Mouse (Mus musculus): ENCODE data around the gene Cdh12.
"Not testable (repeated sequence)": the region's sequence is repeated elsewhere in the genome, so short reads cannot be mapped to it uniquely, and the experiment has no call there.

The Cdh12 gene

GRCm38 (mm10) chr15:21110874-21111603, 662.0 kb downstream of the Cdh12 start:
- DNase-seq: no peak

GRCm38 (mm10) chr15:21114775-21115174, 665.7 kb downstream of the Cdh12 start:
- DNase-seq: not testable (repeated sequence)

GRCm38 (mm10) chr15:21130660-21131059, 681.6 kb downstream of the Cdh12 start:
- no peak for DNase-seq

- no peak for DNase-seq
Measured at GRCm38 (mm10) chr15:21132999-21133398, 683.9 kb downstream of the Cdh12 start.

GRCm38 (mm10) chr15:21146896-21147295, 697.8 kb downstream of the Cdh12 start:
- DNase-seq: no peak

GRCm38 (mm10) chr15:21153602-21154001, 704.5 kb downstream of the Cdh12 start:
- DNase-seq: no peak

- DNase-seq: no peak
Measured at GRCm38 (mm10) chr15:21179727-21180126, 730.7 kb downstream of the Cdh12 start.

- DNase-seq: no peak
Measured at GRCm38 (mm10) chr15:21180191-21180590, 731.1 kb downstream of the Cdh12 start.

GRCm38 (mm10) chr15:21185799-21186198, 736.7 kb downstream of the Cdh12 start:
- DNase-seq: no peak

GRCm38 (mm10) chr15:21210089-21210488, 761.0 kb downstream of the Cdh12 start:
- not testable (repeated sequence) for DNase-seq

- no peak for DNase-seq
Measured at GRCm38 (mm10) chr15:21223006-21223405, 773.9 kb downstream of the Cdh12 start.

GRCm38 (mm10) chr15:21261318-21261717, 812.3 kb downstream of the Cdh12 start:
- no peak for DNase-seq

GRCm38 (mm10) chr15:21269856-21270255, 820.8 kb downstream of the Cdh12 start:
- DNase-seq: no peak

- no peak for DNase-seq
Measured at GRCm38 (mm10) chr15:21297051-21297450, 848.0 kb downstream of the Cdh12 start.

GRCm38 (mm10) chr15:21315457-21315856, 866.4 kb downstream of the Cdh12 start:
- DNase-seq: no peak

GRCm38 (mm10) chr15:21343853-21344252, 894.8 kb downstream of the Cdh12 start:
- DNase-seq: no peak

GRCm38 (mm10) chr15:21344323-21344722, 895.3 kb downstream of the Cdh12 start:
- DNase-seq: no peak

GRCm38 (mm10) chr15:21344749-21345148, 895.7 kb downstream of the Cdh12 start:
- no peak for DNase-seq

GRCm38 (mm10) chr15:21355356-21356101, 906.5 kb downstream of the Cdh12 start:
- no peak for DNase-seq

- DNase-seq: no peak
Measured at GRCm38 (mm10) chr15:21366366-21366765, 917.3 kb downstream of the Cdh12 start.

- DNase-seq: no peak
Measured at GRCm38 (mm10) chr15:21375460-21375859, 926.4 kb downstream of the Cdh12 start.

GRCm38 (mm10) chr15:21375871-21376270, 926.8 kb downstream of the Cdh12 start:
- DNase-seq: no peak

GRCm38 (mm10) chr15:21391442-21391841, 942.4 kb downstream of the Cdh12 start:
- DNase-seq: not testable (repeated sequence)

GRCm38 (mm10) chr15:21393080-21393479, 944.0 kb downstream of the Cdh12 start:
- DNase-seq: no peak

All from lung, postnatal 14 days (tissue).